Mouse (Mus musculus): ENCODE data around the gene Stk36.

The Stk36 gene

GRCm38 (mm10) chr1:74668371-74668770, 67.1 kb downstream of the Stk36 start:
- DNase-seq (ENCODE audit: low spot score in 2 of 2), result no peak

DNA sequence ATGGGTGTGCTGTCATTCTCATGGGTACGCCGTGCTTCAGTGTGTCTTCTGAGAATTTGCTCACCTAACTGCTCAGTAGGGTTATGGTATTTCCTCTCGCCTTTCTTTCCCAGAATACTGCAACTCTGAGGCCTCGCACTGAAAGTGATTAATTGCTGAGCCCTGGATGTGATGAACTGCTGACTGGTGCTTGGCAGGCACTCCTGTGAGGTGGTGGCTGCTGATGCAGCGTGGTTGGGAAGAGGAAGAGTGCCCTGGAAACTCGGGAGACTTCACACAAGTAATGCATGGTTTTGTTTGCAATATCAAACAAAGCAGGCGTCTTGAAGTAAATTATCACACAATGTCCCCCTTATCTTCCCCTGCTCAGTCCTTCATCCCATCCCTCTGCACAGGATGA, 71.5 kb downstream of the Stk36 start:
- DNase-seq (ENCODE audit: low spot score in 2 of 2), result no peak

- DNase-seq (ENCODE audit: low spot score in 2 of 2), result no peak
Observed at GRCm38 (mm10) chr1:74676863-74677262, 75.6 kb downstream of the Stk36 start.

- DNase-seq (ENCODE audit: low spot score in 2 of 2), result no peak
Observed at GRCm38 (mm10) chr1:74677843-74678242, 76.6 kb downstream of the Stk36 start.
